ENCODE assay signal across 8 mouse cellular contexts in the genomic region with DNA sequence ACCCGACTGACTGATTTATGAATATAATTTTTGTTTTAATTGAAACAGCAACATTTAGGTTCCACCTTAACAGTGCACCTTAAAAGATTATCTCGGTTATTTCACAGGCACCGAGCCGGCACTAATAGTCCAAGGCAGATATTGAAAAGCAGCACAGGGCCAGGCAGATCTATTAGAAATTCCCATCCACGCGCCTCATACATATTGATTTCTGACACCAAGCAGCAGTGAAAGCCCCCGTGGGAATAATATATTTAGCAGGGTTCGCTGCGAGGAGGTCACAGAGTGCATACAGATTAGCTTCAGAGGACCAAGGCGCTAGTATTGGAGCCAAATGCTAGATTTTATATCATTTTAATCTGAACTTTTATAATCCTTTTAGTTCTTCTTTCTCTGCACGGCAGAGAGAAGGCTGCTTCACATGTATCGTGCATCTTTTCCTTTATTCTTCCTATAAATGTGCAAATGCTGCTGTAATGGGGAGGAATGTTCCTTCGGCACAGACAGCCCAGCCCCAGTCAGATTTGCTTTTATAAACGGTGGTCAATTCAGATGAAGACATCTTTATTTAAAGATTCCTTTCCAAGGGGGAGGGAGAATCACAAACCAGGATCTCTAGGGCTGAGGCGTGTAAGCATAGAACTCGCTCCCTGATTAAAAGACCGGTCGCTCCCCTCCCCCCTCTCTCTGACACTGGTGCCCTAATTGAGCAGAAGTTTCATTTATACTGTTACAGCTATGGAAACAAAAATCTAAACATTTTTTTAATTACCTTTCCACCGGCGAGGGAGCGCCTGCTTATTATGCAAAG.
DNase-seq lines count a peak whose midpoint lies in the region; ATAC-seq and TF ChIP-seq lines count a peak whose summit lies in the region.

No protein-coding gene starts in this region.

- H3K36me3 ChIP-seq in embryonic facial prominence, embryonic 13.5 days, result no peaks in the 10 kb centered on the region
- H3K36me3 ChIP-seq in hindbrain, embryonic 14.5 days (replicated peaks; ENCODE audit: control insufficient read depth, insufficient read depth), result no peaks in the 10 kb centered on the region
- no peaks in the 10 kb centered on the region for H3K36me3 ChIP-seq in midbrain, embryonic 14.5 days (ENCODE audit: control insufficient read depth, insufficient read depth, low read length)

- H3K9ac ChIP-seq in embryonic facial prominence, embryonic 13.5 days, result 0 out of 2 replicates have a peak overlapping the region, but pooled peaks have one; percentile 1
- H3K9ac ChIP-seq in hindbrain, embryonic 14.5 days, result peak overlapping the region; percentile 52
- peak overlapping the region; percentile 39 for H3K9ac ChIP-seq in midbrain, embryonic 14.5 days (replicated peaks; ENCODE audit: low read length)

- no peak for ATAC-seq in embryonic facial prominence, embryonic 13.5 days (ENCODE audit: insufficient number of reproducible peaks, insufficient read depth, low FRiP score, low TSS enrichment, low read depth)
- peak; percentile 86 for ATAC-seq in hindbrain, embryonic 14.5 days (ENCODE audit: low FRiP score)
- peak; percentile 87 for ATAC-seq in midbrain, embryonic 14.5 days (ENCODE audit: low FRiP score, low TSS enrichment)
- no peak for ATAC-seq in erythroblast, adult 5-6 weeks (replicated peaks; ENCODE audit: low FRiP score, poor library complexity, severe bottlenecking)

- no peaks in the 10 kb centered on the region for H3K27me3 ChIP-seq in embryonic facial prominence, embryonic 13.5 days
- no peaks in the 10 kb centered on the region for H3K27me3 ChIP-seq in hindbrain, embryonic 14.5 days (ENCODE audit: control insufficient read depth, insufficient read depth, low read length)
- no peaks in the 10 kb centered on the region for H3K27me3 ChIP-seq in midbrain, embryonic 14.5 days (ENCODE audit: control insufficient read depth, insufficient read depth, low read length)

- no peak overlapping the region for H3K27ac ChIP-seq in gastrocnemius, adult 2 months
- H3K27ac ChIP-seq in embryonic facial prominence, embryonic 13.5 days, result no peak overlapping the region
- H3K27ac ChIP-seq in hindbrain, embryonic 14.5 days, result peak overlapping the region; percentile 88
- peak overlapping the region; percentile 79 for H3K27ac ChIP-seq in midbrain, embryonic 14.5 days (replicated peaks; ENCODE audit: low read depth, low read length)

- no peak for DNase-seq in gastrocnemius, adult 2 months
- DNase-seq in gastrocnemius, adult 8-10 months (ENCODE audit: low spot score in 2 of 2), result no peak
- peak; percentile 42 for DNase-seq in Muller cell, postnatal 12 days (ENCODE audit: inconsistent ontology term)
- peak; percentile 73 for DNase-seq in hindbrain, embryonic 14.5 days (ENCODE audit: low spot score)
- DNase-seq in midbrain, embryonic 14.5 days, result peak; percentile 92
- DNase-seq in urinary bladder, postnatal 4 days (ENCODE audit: low spot score in 2 of 2), result no peak

- peak overlapping the region; percentile 62 for H3K4me3 ChIP-seq in gastrocnemius, adult 2 months
- H3K4me3 ChIP-seq in embryonic facial prominence, embryonic 13.5 days, result peak overlapping the region; percentile 30
- peak overlapping the region; percentile 27 for H3K4me3 ChIP-seq in hindbrain, embryonic 14.5 days (replicated peaks; ENCODE audit: low read length)
- H3K4me3 ChIP-seq in midbrain, embryonic 14.5 days (replicated peaks; ENCODE audit: low read depth, low read length), result peak overlapping the region; percentile 29

- no peak for TF ChIP-seq CTCF in gastrocnemius, adult 2 months (IDR thresholded peaks at IDR 0.05)

- H3K4me2 ChIP-seq in embryonic facial prominence, embryonic 13.5 days, result peak overlapping the region; percentile 58
- H3K4me2 ChIP-seq in hindbrain, embryonic 14.5 days (replicated peaks), result peak overlapping the region; percentile 56
- H3K4me2 ChIP-seq in midbrain, embryonic 14.5 days (ENCODE audit: low read length), result peak overlapping the region; percentile 59

- no peaks in the 10 kb centered on the region for H3K9me3 ChIP-seq in embryonic facial prominence, embryonic 13.5 days
- no peaks in the 10 kb centered on the region for H3K9me3 ChIP-seq in hindbrain, embryonic 14.5 days (ENCODE audit: control insufficient read depth, low read length)
- H3K9me3 ChIP-seq in midbrain, embryonic 14.5 days (ENCODE audit: control insufficient read depth, low read length), result no peaks in the 10 kb centered on the region

- intact Hi-C loops in gastrocnemius, adult 2 months (cut with DNase I), result no loop called here

- 16% methylated on average over 21 of the region's 21 CpGs for WGBS in embryonic facial prominence, embryonic 13.5 days
- 5% methylated on average over 21 of the region's 21 CpGs for WGBS in hindbrain, embryonic 14.5 days
- WGBS in midbrain, embryonic 14.5 days, result 3% methylated on average over 21 of the region's 21 CpGs

- H3K4me1 ChIP-seq in embryonic facial prominence, embryonic 13.5 days, result peaks cover 25% of the 10 kb centered on the region
- peaks cover 56% of the 10 kb centered on the region for H3K4me1 ChIP-seq in hindbrain, embryonic 14.5 days (replicated peaks; ENCODE audit: control insufficient read depth, insufficient read depth, low read length)
- peaks cover 62% of the 10 kb centered on the region for H3K4me1 ChIP-seq in midbrain, embryonic 14.5 days (ENCODE audit: control insufficient read depth, insufficient read depth, low read length)

Comparison
In these comparisons a context has a peak if more than half of its experiments do, and no peak if none do; other contexts are left out.
1. DNase-seq: peak in Muller cell, postnatal 12 days (single experiment), hindbrain, embryonic 14.5 days (single experiment) and midbrain, embryonic 14.5 days (single experiment); none in gastrocnemius, adult 2 months (single experiment), gastrocnemius, adult 8-10 months (0 of 2) and urinary bladder, postnatal 4 days (0 of 2).
2. H3K27ac ChIP-seq: peak in hindbrain, embryonic 14.5 days (single experiment) and midbrain, embryonic 14.5 days (single experiment); none in gastrocnemius, adult 2 months (single experiment) and embryonic facial prominence, embryonic 13.5 days (single experiment).
3. ATAC-seq: peak in hindbrain, embryonic 14.5 days (single experiment) and midbrain, embryonic 14.5 days (single experiment); none in embryonic facial prominence, embryonic 13.5 days (single experiment) and erythroblast, adult 5-6 weeks (single experiment).
4. H3K9ac ChIP-seq: peak in every context shown above with its lines; median percentile 52 in hindbrain, embryonic 14.5 days; 39 in midbrain, embryonic 14.5 days; 1 in embryonic facial prominence, embryonic 13.5 days.
5. Peak in every context shown above with its lines, with median percentiles within 50 percentile points of each other: H3K4me3 ChIP-seq and H3K4me2 ChIP-seq.